Mouse (Mus musculus): Measurements from ENCODE around the gene Nup153. TPM values are rescaled to one million over a fixed set of nuclear protein-coding genes. Genes with fewer than 3 reads are reported as not detected.

The Nup153 gene
- polyA plus RNA-seq, 1 experiment from 2014 or later = 31.8 TPM

DNA sequence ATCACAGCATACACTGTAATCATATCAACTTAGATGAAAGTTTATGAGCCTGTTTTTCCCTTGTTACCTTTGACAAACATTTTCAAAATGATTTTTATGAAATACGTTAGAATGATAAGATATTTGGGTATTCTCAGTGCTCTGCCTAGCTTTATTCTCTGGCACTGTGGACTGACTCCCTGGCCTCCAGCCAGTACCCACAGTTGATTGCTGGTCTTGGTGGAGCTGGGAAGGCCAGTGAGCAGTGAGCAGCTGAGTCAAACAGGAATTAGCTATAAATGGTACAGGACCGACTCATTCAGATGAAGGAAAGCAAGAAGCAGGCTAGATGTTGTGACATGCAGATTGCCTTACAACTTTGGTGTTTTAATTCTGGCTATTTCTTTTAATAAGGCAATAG lies 53.1 kb downstream of the Nup153 start:
- ATAC-seq (ENCODE audit: low read depth) (no peak), DNase-seq (ENCODE audit: low spot score) (no peak)
- Histone ChIP-seq H3K9ac (ENCODE audit: low read depth, low read length) (no peak overlapping the region), H3K27ac (replicated peaks; ENCODE audit: low read depth, low read length) (no peak overlapping the region), H3K9me3 (ENCODE audit: control insufficient read depth, low read length) (no peaks in the 10 kb centered on the region), H3K4me2 (ENCODE audit: low read depth, low read length) (no peak overlapping the region), H3K4me1 (ENCODE audit: control insufficient read depth, insufficient read depth, low read length) (peaks cover 6% of the 10 kb centered on the region), H3K4me3 (ENCODE audit: low read depth, low read length) (no peak overlapping the region), H3K27me3 (replicated peaks; ENCODE audit: control insufficient read depth, insufficient read depth, low read length) (no peaks in the 10 kb centered on the region), H3K36me3 (ENCODE audit: control insufficient read depth, insufficient read depth, low read length) (peaks cover 65% of the 10 kb centered on the region)
- 78% methylated on average over 2 of the region's 2 CpGs for WGBS

DNA sequence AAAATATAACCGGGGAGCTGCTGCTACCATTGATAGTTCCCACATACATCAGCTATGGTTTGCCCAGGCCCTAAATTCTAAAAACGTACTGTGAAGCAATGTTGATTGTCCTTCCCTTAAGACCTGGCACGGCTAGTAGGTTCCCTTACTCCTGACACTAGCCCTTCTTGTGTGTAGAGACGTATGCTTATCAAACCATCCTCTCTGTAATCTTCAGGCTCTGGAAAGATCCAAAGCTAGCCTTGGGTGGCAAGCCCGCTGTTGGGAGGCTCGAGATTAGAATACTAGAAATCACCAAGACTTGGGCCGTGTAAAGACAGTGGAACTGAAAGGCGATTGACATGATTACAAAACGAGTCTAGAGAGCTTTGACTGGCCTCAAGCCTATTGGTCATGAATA lies 57.2 kb downstream of the Nup153 start:
- Histone ChIP-seq H3K27me3 (replicated peaks; ENCODE audit: control insufficient read depth, insufficient read depth, low read length) (no peaks in the 10 kb centered on the region), H3K27ac (replicated peaks; ENCODE audit: low read depth, low read length) (no peak overlapping the region), H3K36me3 (ENCODE audit: control insufficient read depth, insufficient read depth, low read length) (peaks cover 42% of the 10 kb centered on the region), H3K4me3 (ENCODE audit: low read depth, low read length) (peak overlapping the region; percentile 96), H3K9me3 (ENCODE audit: control insufficient read depth, low read length) (no peaks in the 10 kb centered on the region), H3K9ac (ENCODE audit: low read depth, low read length) (peak overlapping the region; percentile 90), H3K4me1 (ENCODE audit: control insufficient read depth, insufficient read depth, low read length) (peaks cover 6% of the 10 kb centered on the region), H3K4me2 (ENCODE audit: low read depth, low read length) (peak overlapping the region; percentile 81)
- 64% methylated on average over 9 of the region's 9 CpGs for WGBS
- ATAC-seq (ENCODE audit: low read depth) (no peak), DNase-seq (ENCODE audit: low spot score) (no peak)

DNA sequence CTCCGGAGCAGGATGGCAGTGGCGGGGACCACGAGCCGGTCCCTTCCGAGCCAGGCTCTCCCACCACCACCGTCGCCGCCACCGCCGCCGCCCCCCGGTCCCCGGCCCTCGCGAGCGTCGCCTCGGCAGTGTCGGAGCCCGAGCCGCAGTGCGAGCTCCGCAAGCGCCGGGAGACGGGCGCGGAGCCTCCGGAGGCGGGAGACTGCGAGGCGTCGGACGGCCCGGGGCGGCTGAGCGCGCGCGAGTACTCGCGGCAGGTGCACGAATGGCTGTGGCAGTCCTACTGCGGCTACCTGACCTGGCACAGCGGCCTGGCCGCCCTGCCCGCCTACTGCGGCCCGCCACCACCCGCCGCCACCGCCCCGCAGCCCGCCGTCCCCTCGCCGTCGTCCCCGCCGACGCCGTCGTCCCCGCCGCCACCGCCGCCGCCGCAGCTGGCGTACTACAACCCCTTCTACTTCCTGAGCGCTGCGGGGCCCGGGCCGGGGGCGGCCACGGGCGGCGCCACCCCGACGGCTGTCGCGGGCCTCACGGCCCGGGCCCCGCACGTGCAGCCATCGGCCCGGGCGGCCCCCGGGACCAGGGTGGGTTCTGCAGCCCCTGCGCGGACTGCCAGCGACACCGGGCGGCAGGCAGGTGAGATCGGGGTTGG lies 58.0 kb downstream of the Nup153 start:
- Histone ChIP-seq H3K4me2 (ENCODE audit: low read depth, low read length) (peak overlapping the region; percentile 81), H3K27ac (replicated peaks; ENCODE audit: low read depth, low read length) (peak overlapping the region; percentile 71), H3K36me3 (ENCODE audit: control insufficient read depth, insufficient read depth, low read length) (peaks cover 35% of the 10 kb centered on the region), H3K9me3 (ENCODE audit: control insufficient read depth, low read length) (no peaks in the 10 kb centered on the region), H3K9ac (ENCODE audit: low read depth, low read length) (peak overlapping the region; percentile 90), H3K4me1 (ENCODE audit: control insufficient read depth, insufficient read depth, low read length) (peaks cover 6% of the 10 kb centered on the region), H3K4me3 (ENCODE audit: low read depth, low read length) (peak overlapping the region; percentile 96), H3K27me3 (replicated peaks; ENCODE audit: control insufficient read depth, insufficient read depth, low read length) (no peaks in the 10 kb centered on the region)
- ATAC-seq (ENCODE audit: low read depth) = peak; percentile 68
- peak; percentile 18 for DNase-seq (ENCODE audit: low spot score)
- WGBS = 0% methylated on average over 24 of the region's 96 CpGs

DNA sequence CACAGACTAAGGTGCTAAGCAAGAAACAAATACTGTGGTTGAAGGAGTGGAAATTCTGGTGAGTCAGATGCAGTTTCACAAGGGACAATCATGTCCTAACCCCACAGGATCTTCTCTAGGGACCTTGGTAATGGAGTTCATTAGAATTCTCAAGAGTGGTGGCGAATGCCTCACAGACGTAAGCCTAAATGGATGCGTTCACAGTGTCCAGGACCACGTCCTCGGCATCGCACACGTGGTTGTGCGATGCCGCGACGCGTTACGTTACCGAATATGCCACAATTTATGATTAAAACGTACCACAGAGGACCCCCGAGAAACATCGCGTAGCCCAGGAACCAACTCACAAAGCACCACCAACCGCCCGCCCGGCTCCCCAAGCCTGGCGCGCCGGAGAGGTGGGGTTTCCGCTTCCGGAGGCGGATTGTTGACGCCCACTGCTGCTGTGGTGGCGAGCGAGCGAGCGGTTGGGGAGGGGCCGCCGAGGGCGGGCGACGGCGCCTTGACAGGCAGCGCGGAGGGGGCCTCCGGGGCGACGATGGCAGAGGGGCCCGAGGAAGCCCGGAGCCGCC lies 58.6 kb downstream of the Nup153 start, which contains the start of gene Fam8a1:
Gene Fam8a1, plus strand, starts transcription at position 475 of the 572 bp plus-strand sequence.
- DNase-seq (ENCODE audit: low spot score) (peak; percentile 92), ATAC-seq (ENCODE audit: low read depth) (peak; percentile 97)
- Histone ChIP-seq H3K9me3 (ENCODE audit: control insufficient read depth, low read length) (no peaks in the 10 kb centered on the region), H3K27me3 (replicated peaks; ENCODE audit: control insufficient read depth, insufficient read depth, low read length) (no peaks in the 10 kb centered on the region), H3K4me3 (ENCODE audit: low read depth, low read length) (peak within 1 kb of the TSS; percentile 96), H3K36me3 (ENCODE audit: control insufficient read depth, insufficient read depth, low read length) (peaks cover 29% of the 10 kb centered on the region), H3K4me1 (ENCODE audit: control insufficient read depth, insufficient read depth, low read length) (peaks cover 6% of the 10 kb centered on the region), H3K27ac (replicated peaks; ENCODE audit: low read depth, low read length) (peak within 1 kb of the TSS; percentile 71), H3K9ac (ENCODE audit: low read depth, low read length) (peak within 1 kb of the TSS; percentile 90), H3K4me2 (ENCODE audit: low read depth, low read length) (peak within 1 kb of the TSS; percentile 81)
- 1% methylated on average over 30 of the region's 46 CpGs for WGBS

DNA sequence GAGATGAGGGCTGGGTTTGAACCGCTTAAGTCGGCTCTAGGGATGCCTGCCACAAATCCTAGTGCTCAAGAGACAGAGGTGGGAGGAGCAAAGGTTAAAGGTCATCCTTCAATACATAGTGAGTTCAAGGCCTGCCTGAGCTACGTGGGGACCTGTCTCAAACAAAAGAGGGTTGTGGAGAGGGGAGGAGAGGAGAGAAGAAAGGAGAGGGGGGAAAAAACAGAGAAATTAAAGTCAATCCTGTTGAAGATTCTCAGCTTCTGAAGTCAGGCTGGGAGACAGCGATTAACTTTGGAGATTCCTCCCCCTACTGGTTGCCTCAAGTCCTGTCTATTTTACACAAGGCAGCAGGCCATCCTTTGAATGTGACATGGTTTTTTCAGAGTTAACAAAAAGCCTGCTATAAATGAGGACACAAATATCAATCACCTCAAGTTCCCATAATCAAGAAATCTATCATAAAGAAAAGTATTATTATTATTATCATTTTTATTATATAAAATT lies 64.2 kb downstream of the Nup153 start:
- Histone ChIP-seq H3K27ac (replicated peaks; ENCODE audit: low read depth, low read length) (no peak overlapping the region), H3K4me1 (ENCODE audit: control insufficient read depth, insufficient read depth, low read length) (no peaks in the 10 kb centered on the region), H3K27me3 (replicated peaks; ENCODE audit: control insufficient read depth, insufficient read depth, low read length) (no peaks in the 10 kb centered on the region), H3K9me3 (ENCODE audit: control insufficient read depth, low read length) (no peaks in the 10 kb centered on the region), H3K36me3 (ENCODE audit: control insufficient read depth, insufficient read depth, low read length) (no peaks in the 10 kb centered on the region), H3K4me2 (ENCODE audit: low read depth, low read length) (no peak overlapping the region), H3K9ac (ENCODE audit: low read depth, low read length) (no peak overlapping the region), H3K4me3 (ENCODE audit: low read depth, low read length) (no peak overlapping the region)
- DNase-seq (ENCODE audit: low spot score) (peak; percentile 81), ATAC-seq (ENCODE audit: low read depth) (peak; percentile 53; the same call in 1 of the 2 replicates)
- 32% methylated on average over 4 of the region's 4 CpGs for WGBS

DNA sequence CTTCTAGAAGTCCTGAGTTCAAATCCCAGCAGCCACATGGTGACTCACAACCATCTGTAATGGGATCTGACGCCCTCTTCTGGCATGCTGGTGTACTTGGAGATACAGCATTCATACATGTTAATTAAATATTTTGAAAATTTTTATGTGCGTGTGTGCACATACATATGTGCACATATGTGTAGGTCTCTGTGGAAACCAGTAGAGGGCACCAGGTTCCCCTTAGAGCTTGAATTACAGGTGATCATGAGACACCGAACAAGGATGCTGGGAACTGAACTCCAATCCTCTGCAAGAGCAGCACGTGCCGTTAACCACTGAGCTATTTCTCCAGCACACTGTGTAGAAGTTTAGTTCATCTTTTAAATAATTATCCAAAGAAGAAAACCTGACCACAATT lies 68.5 kb downstream of the Nup153 start:
- DNase-seq (ENCODE audit: low spot score) (no peak), ATAC-seq (ENCODE audit: low read depth) (no peak)
- WGBS = 91% methylated on average over 5 of the region's 5 CpGs
- H3K9me3 ChIP-seq (ENCODE audit: control insufficient read depth, low read length) = no peaks in the 10 kb centered on the region
- no peak overlapping the region for H3K4me2 ChIP-seq (ENCODE audit: low read depth, low read length)
- H3K27me3 ChIP-seq (replicated peaks; ENCODE audit: control insufficient read depth, insufficient read depth, low read length) = no peaks in the 10 kb centered on the region
- H3K9ac ChIP-seq (ENCODE audit: low read depth, low read length) = no peak overlapping the region
- H3K4me3 ChIP-seq (ENCODE audit: low read depth, low read length) = no peak overlapping the region
- H3K27ac ChIP-seq (replicated peaks; ENCODE audit: low read depth, low read length) = no peak overlapping the region
- no peaks in the 10 kb centered on the region for H3K36me3 ChIP-seq (ENCODE audit: control insufficient read depth, insufficient read depth, low read length)
- no peaks in the 10 kb centered on the region for H3K4me1 ChIP-seq (ENCODE audit: control insufficient read depth, insufficient read depth, low read length)

DNA sequence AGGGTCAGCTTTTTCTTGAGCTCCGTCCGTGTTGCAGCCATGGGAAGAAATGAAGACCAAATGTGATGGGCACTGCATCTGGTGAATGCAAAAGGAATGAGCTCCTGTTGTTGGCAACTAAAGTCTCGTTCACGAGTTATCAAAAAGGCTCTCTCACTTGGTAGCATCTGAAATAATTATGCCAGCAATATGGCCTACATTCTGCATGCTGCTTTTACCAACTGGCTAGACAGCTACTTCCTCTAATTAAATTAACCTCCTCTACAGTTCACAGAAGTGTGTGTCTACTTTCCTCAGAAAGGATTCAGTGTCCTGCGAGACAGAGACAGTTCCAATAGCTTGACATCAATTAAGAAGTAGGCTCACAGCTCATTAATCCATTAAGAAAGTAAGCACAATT lies 73.2 kb downstream of the Nup153 start:
- DNase-seq (ENCODE audit: low spot score) (no peak), ATAC-seq (ENCODE audit: low read depth) (no peak)
- H3K9ac ChIP-seq (ENCODE audit: low read depth, low read length) = no peak overlapping the region
- H3K4me3 ChIP-seq (ENCODE audit: low read depth, low read length) = no peak overlapping the region
- no peaks in the 10 kb centered on the region for H3K4me1 ChIP-seq (ENCODE audit: control insufficient read depth, insufficient read depth, low read length)
- no peaks in the 10 kb centered on the region for H3K27me3 ChIP-seq (replicated peaks; ENCODE audit: control insufficient read depth, insufficient read depth, low read length)
- no peak overlapping the region for H3K27ac ChIP-seq (replicated peaks; ENCODE audit: low read depth, low read length)
- H3K36me3 ChIP-seq (ENCODE audit: control insufficient read depth, insufficient read depth, low read length) = no peaks in the 10 kb centered on the region
- H3K9me3 ChIP-seq (ENCODE audit: control insufficient read depth, low read length) = no peaks in the 10 kb centered on the region
- WGBS = 84% methylated on average over 5 of the region's 5 CpGs
- H3K4me2 ChIP-seq (ENCODE audit: low read depth, low read length) = no peak overlapping the region

DNA sequence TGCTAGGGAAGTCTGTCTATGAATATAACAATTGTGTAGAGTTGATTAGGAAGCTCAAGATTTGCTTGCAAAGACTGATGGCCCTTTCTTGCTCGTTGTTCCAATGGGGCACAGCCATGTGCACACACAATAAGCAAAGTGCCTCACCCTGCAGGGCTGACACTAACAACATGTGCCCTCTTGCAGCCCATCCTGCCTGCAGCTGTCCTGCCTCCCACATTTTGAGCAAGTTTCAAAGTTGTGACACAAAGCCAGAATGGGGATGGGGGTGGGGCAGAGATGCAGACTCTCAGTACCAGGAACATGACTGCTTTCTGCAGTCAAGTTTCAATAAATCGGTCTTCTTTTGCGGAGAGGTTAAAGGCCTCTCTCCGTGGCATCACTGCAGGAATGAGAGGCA lies 74.1 kb downstream of the Nup153 start:
- no peak overlapping the region for H3K27ac ChIP-seq (replicated peaks; ENCODE audit: low read depth, low read length)
- H3K9ac ChIP-seq (ENCODE audit: low read depth, low read length) = no peak overlapping the region
- H3K9me3 ChIP-seq (ENCODE audit: control insufficient read depth, low read length) = no peaks in the 10 kb centered on the region
- no peak for DNase-seq (ENCODE audit: low spot score)
- no peaks in the 10 kb centered on the region for H3K27me3 ChIP-seq (replicated peaks; ENCODE audit: control insufficient read depth, insufficient read depth, low read length)
- 65% methylated on average over 4 of the region's 4 CpGs for WGBS
- no peaks in the 10 kb centered on the region for H3K36me3 ChIP-seq (ENCODE audit: control insufficient read depth, insufficient read depth, low read length)
- H3K4me3 ChIP-seq (ENCODE audit: low read depth, low read length) = no peak overlapping the region
- H3K4me2 ChIP-seq (ENCODE audit: low read depth, low read length) = no peak overlapping the region
- no peaks in the 10 kb centered on the region for H3K4me1 ChIP-seq (ENCODE audit: control insufficient read depth, insufficient read depth, low read length)
- ATAC-seq (ENCODE audit: low read depth) = no peak

DNA sequence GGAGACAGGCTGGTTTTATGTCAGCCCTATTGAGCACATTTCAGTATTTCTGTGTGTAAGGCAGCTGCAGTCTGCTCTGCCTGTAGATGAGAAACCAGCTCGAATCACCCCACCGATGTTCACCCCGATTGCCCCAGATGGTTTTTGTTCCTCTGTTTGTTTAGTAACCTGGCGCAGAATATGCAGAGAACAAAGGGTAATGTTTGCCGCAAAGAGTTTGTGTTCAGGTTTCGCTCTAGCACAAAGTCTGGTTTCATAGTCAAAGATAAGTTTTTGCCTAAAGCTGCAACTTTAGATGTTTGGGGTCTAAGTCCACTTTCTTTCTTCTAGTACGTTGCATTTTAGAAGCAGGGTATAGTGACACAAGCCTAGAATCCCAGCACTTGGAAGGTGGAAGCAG lies 75.1 kb downstream of the Nup153 start:
- Histone ChIP-seq H3K36me3 (ENCODE audit: control insufficient read depth, insufficient read depth, low read length) (no peaks in the 10 kb centered on the region), H3K9me3 (ENCODE audit: control insufficient read depth, low read length) (no peaks in the 10 kb centered on the region), H3K9ac (ENCODE audit: low read depth, low read length) (no peak overlapping the region), H3K4me1 (ENCODE audit: control insufficient read depth, insufficient read depth, low read length) (no peaks in the 10 kb centered on the region), H3K27me3 (replicated peaks; ENCODE audit: control insufficient read depth, insufficient read depth, low read length) (no peaks in the 10 kb centered on the region), H3K4me3 (ENCODE audit: low read depth, low read length) (no peak overlapping the region), H3K4me2 (ENCODE audit: low read depth, low read length) (no peak overlapping the region), H3K27ac (replicated peaks; ENCODE audit: low read depth, low read length) (no peak overlapping the region)
- WGBS = 82% methylated on average over 7 of the region's 7 CpGs
- no peak for ATAC-seq (ENCODE audit: low read depth)
- DNase-seq (ENCODE audit: low spot score) = no peak
